In genomic region chr12:33285354-33285753, GRCm38 (mm10) we compare ENCODE assay signal across 10 mouse cellular contexts.
A peak's percentile ranks its signal among the peaks of the same experiment; 100 is the strongest.
DNase-seq lines count a peak whose midpoint lies in the region; ATAC-seq and TF ChIP-seq lines count a peak whose summit lies in the region.
"Had no signal": no experiment of that assay in that cellular context is flagged by ENCODE, and none has a peak within 500 bp of the region (broad histone marks: within the 10 kb centered on the region; RNA-seq: fewer than 3 reads in every experiment).

No protein-coding gene starts in this region.

- peak; percentile 23 to 35 for DNase-seq in adrenal gland, adult (ENCODE audit: inconsistent age in 2 of 2, low spot score in 1 of 2)
- no peak for DNase-seq in adrenal gland, postnatal 25 days
- peak; percentile 37 for DNase-seq in ovary, adult 18-20 months (ENCODE audit: low spot score)
- DNase-seq in ovary, postnatal 10 days (ENCODE audit: low spot score), result no peak
- no peak for DNase-seq in liver, postnatal 0 days
- no peak for DNase-seq in cerebellum, adult 2 months
- DNase-seq: right cerebral cortex, postnatal 25 days had no signal

- H3K4me3 ChIP-seq in intestine, embryonic 16.5 days (ENCODE audit: low read length), result no peak overlapping the region
- H3K4me3 ChIP-seq in intestine, postnatal 0 days (ENCODE audit: low read depth, low read length), result no peak overlapping the region
- no peak overlapping the region for H3K4me3 ChIP-seq in liver, postnatal 0 days (ENCODE audit: low read depth, low read length)
- H3K4me3 ChIP-seq in cerebellum, adult 2 months (replicated peaks; ENCODE audit: insufficient read depth, low read depth, low read length), result no peak overlapping the region
- H3K4me3 ChIP-seq: gastrocnemius, adult 2 months had no signal

- no peak overlapping the region for H3K9ac ChIP-seq in intestine, embryonic 16.5 days (ENCODE audit: low read depth, low read length)
- no peak overlapping the region for H3K9ac ChIP-seq in intestine, postnatal 0 days (ENCODE audit: low read depth, low read length)
- no peak overlapping the region for H3K9ac ChIP-seq in liver, postnatal 0 days (replicated peaks)

- H3K36me3 ChIP-seq in intestine, embryonic 16.5 days (ENCODE audit: control insufficient read depth, insufficient read depth, low read length), result no peaks in the 10 kb centered on the region
- no peaks in the 10 kb centered on the region for H3K36me3 ChIP-seq in intestine, postnatal 0 days (ENCODE audit: control insufficient read depth, insufficient read depth)
- H3K36me3 ChIP-seq in liver, postnatal 0 days (replicated peaks; ENCODE audit: insufficient read depth, low read length), result no peaks in the 10 kb centered on the region

- no peak for TF ChIP-seq EP300 in liver, postnatal 0 days (IDR thresholded peaks at IDR 0.05; ENCODE audit: low read depth)

- 35% methylated on average over 4 of the region's 4 CpGs for WGBS in intestine, embryonic 16.5 days
- WGBS in intestine, postnatal 0 days, result 34% methylated on average over 4 of the region's 4 CpGs
- 68% methylated on average over 4 of the region's 4 CpGs for WGBS in liver, postnatal 0 days (ENCODE audit: insufficient replicate concordance)
- WGBS in cerebellum, adult 2 months, result 85% methylated on average over 4 of the region's 4 CpGs

- no peaks in the 10 kb centered on the region for H3K9me3 ChIP-seq in intestine, embryonic 16.5 days (ENCODE audit: control insufficient read depth, low read length)
- no peaks in the 10 kb centered on the region for H3K9me3 ChIP-seq in intestine, postnatal 0 days (ENCODE audit: control insufficient read depth)
- no peaks in the 10 kb centered on the region for H3K9me3 ChIP-seq in liver, postnatal 0 days (ENCODE audit: low read length)

- H3K27me3 ChIP-seq in intestine, embryonic 16.5 days (replicated peaks; ENCODE audit: control insufficient read depth, insufficient read depth, low read length), result no peaks in the 10 kb centered on the region
- no peaks in the 10 kb centered on the region for H3K27me3 ChIP-seq in intestine, postnatal 0 days (replicated peaks; ENCODE audit: control insufficient read depth, insufficient read depth, low read length)
- H3K27me3 ChIP-seq in liver, postnatal 0 days (ENCODE audit: insufficient read depth, low read length), result no peaks in the 10 kb centered on the region
- H3K27me3 ChIP-seq in cerebellum, adult 2 months (ENCODE audit: control insufficient read depth, insufficient read depth, low read length), result no peaks in the 10 kb centered on the region

- H3K4me1 ChIP-seq in intestine, embryonic 16.5 days (ENCODE audit: control insufficient read depth, insufficient read depth, low read length), result peaks cover 16% of the 10 kb centered on the region
- no peaks in the 10 kb centered on the region for H3K4me1 ChIP-seq in intestine, postnatal 0 days (replicated peaks; ENCODE audit: control insufficient read depth, insufficient read depth, low read length)
- peaks cover 7% of the 10 kb centered on the region; the same call in 1 of the 2 replicates for H3K4me1 ChIP-seq in liver, postnatal 0 days (ENCODE audit: insufficient read depth)
- H3K4me1 ChIP-seq in cerebellum, adult 2 months (ENCODE audit: control insufficient read depth, insufficient read depth, low read length), result peaks cover 5% of the 10 kb centered on the region; the same call in 1 of the 2 replicates

- ATAC-seq in intestine, embryonic 16.5 days, result 0 out of 2 replicates have a peak, but pooled peaks have one; percentile 37
- no peak for ATAC-seq in intestine, postnatal 0 days
- no peak for ATAC-seq in liver, postnatal 0 days

- no peak for TF ChIP-seq POLR2A in cerebellum, adult 2 months (IDR thresholded peaks at IDR 0.05; ENCODE audit: borderline replicate concordance, insufficient read depth, low read length)

- H3K4me2 ChIP-seq in intestine, embryonic 16.5 days (ENCODE audit: low read depth, low read length), result no peak overlapping the region
- no peak overlapping the region for H3K4me2 ChIP-seq in intestine, postnatal 0 days (replicated peaks; ENCODE audit: low read depth)
- no peak overlapping the region for H3K4me2 ChIP-seq in liver, postnatal 0 days (ENCODE audit: low read depth, low read length)

- H3K27ac ChIP-seq in intestine, embryonic 16.5 days (ENCODE audit: low read length), result no peak overlapping the region
- no peak overlapping the region for H3K27ac ChIP-seq in intestine, postnatal 0 days (ENCODE audit: low read depth, low read length)
- peak overlapping the region; percentile 52; the same call in 1 of the 2 replicates for H3K27ac ChIP-seq in liver, postnatal 0 days (ENCODE audit: low read depth)
- H3K27ac ChIP-seq in cerebellum, adult 2 months (ENCODE audit: insufficient read depth, low read length), result no peak overlapping the region
- H3K27ac ChIP-seq: gastrocnemius, adult 2 months had no signal

- no peak for TF ChIP-seq CTCF in intestine, postnatal 0 days (IDR thresholded peaks at IDR 0.05; ENCODE audit: low read depth)
- no peak for TF ChIP-seq CTCF in liver, postnatal 0 days (IDR thresholded peaks at IDR 0.05; ENCODE audit: low read depth)
- no peak for TF ChIP-seq CTCF in cerebellum, adult 2 months (IDR thresholded peaks at IDR 0.05; ENCODE audit: borderline replicate concordance, insufficient read depth, low read depth, low read length)

Comparison
In these comparisons a context has a peak if more than half of its experiments do, and no peak if none do; other contexts are left out.
1. DNase-seq: peak in adrenal gland, adult (2 of 2) and ovary, adult 18-20 months (single experiment); none in adrenal gland, postnatal 25 days (single experiment), ovary, postnatal 10 days (single experiment), liver, postnatal 0 days (single experiment) and cerebellum, adult 2 months (0 of 2).